Mouse (Mus musculus): Measurements from ENCODE around the gene Tekt2. TPM values are rescaled to one million over a fixed set of nuclear protein-coding genes. Genes with fewer than 3 reads are reported as not detected.

Tekt2 gene
- total RNA-seq, 1 experiment from 2014 or later: not detected

DNA sequence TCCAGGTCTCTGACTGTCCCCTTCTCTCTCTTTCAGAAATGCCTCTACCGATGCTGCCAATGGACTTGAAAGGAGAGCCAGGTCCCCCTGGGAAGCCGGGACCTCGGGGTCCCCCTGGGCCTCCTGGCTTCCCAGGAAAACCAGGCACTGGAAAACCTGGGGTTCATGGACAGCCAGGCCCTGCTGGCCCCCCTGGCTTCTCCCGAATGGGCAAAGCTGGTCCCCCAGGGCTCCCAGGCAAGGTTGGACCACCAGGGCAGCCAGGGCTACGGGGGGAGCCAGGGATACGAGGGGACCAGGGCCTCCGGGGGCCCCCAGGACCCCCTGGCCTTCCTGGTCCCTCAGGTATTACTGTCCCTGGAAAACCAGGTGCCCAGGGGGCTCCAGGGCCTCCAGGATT is 15.1 kb downstream of the Tekt2 start:
- no peak for ATAC-seq (replicated peaks; ENCODE audit: insufficient number of reproducible peaks, low FRiP score, low TSS enrichment, poor library complexity, severe bottlenecking)

DNA sequence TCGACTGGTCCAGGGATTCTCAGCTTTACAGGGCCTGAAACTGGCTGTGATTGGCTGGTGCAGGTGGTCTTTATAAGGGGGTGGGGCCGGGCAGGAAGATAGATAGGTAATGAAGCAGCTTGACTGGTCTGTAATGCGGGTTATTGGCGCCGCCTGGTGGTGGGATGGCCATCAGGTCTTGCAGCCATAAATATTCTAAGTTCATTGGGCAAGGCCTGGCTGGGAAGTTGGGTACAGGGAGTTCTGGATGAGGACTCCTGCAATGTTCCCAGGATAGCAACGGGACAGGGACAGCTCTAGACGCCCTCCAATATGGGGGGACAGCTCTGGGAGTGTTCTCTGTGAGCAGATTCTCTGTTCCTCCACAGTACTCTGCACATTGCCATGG is 15.6 kb downstream of the Tekt2 start:
- ATAC-seq (replicated peaks; ENCODE audit: insufficient number of reproducible peaks, low FRiP score, low TSS enrichment, poor library complexity, severe bottlenecking): peak; percentile 51

DNA sequence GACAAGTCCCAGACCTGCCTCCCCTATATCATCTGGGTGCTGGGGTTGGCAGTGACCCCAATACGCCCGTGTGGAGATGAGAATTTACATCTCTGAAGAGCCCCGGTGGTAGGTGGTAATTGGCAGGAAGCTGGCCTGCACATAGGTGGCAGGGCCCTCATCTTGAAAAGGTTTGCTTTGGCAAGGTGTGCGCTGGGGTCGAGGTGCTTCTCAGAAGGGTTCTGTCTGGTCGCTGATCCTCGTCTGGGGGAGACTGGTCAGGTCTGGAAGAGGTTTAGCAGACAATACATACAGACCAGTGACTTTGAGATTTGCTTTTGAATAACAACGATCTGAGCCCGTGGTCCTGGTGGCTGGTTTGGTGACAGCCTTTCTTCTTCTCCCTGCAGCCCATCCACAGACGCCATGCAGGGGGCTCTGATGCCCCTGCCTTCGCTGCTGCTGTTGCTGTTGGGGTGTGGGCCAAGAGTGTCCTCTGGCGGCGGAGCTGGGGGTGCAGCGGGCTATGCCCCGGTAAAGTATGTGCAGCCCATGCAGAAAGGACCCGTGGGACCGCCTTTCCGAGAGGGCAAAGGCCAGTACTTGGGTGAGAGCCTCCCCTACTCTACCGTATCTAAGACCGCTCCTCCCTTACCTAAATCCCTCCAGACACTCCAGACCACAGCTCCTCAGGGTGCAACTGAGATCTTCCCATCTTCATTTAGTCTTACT is 16.1 kb downstream of the Tekt2 start:
- no peak for ATAC-seq (replicated peaks; ENCODE audit: insufficient number of reproducible peaks, low FRiP score, low TSS enrichment, poor library complexity, severe bottlenecking)

DNA sequence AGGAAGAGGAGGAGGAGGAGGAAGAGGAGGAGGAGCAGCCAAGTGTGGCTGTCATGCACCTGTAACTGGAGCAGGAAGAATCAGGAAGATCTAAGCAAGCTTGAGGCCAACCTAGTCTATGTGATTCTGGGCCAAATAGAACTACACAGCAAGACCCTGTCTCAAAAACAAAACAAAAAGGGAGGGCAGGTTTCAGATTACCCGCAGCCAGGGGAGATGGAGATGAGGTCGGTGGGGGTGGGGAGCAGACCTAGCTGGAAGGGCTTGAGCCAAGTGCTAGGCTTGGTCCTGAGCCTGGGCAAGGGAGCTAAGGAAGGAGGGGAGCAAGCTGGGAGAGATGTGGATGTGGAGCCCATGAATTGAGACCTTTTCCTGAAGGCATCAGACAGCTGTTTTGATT is 18.7 kb downstream of the Tekt2 start:
- ATAC-seq (replicated peaks; ENCODE audit: insufficient number of reproducible peaks, low FRiP score, low TSS enrichment, poor library complexity, severe bottlenecking): no peak

DNA sequence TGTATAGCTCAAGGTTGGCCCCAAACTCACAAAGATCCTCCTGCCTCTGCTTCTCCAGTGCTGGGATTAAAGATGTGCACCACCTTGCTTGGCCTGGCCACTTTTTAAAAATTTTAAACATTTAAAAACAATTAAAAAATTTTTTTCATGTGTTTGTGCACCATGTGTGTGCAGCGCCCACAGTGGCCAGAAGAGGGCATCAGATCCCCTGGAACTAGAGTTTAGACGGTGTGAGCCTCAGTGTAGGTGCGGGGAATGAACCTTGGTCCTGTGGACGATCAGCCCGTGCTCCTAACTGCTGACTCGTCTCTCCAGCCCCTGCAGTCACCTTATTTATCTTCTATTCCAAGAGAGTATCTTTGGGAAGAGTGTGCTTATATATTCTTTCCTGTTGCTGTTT is 19.4 kb downstream of the Tekt2 start:
- ATAC-seq (replicated peaks; ENCODE audit: insufficient number of reproducible peaks, low FRiP score, low TSS enrichment, poor library complexity, severe bottlenecking): no peak

DNA sequence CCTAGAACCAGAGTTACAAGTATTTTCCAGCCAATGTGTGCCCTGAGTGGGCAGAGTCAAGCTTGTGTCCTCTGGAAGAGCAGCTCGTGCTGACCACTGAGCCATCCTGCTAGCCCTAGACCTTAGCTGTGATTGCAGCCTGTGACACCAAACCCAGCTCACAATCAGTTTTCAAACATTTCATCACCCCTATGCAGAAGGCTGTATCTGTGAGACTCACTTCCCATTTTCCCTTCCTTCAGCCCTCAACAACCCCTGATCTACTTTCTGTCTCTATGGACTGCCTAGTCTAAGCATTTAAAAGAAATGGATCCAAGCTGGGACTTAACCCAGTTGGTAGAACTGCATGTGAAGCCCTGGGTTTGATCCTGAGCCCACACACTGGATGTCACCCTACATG is 20.1 kb downstream of the Tekt2 start:
- ATAC-seq (replicated peaks; ENCODE audit: insufficient number of reproducible peaks, low FRiP score, low TSS enrichment, poor library complexity, severe bottlenecking): no peak

DNA sequence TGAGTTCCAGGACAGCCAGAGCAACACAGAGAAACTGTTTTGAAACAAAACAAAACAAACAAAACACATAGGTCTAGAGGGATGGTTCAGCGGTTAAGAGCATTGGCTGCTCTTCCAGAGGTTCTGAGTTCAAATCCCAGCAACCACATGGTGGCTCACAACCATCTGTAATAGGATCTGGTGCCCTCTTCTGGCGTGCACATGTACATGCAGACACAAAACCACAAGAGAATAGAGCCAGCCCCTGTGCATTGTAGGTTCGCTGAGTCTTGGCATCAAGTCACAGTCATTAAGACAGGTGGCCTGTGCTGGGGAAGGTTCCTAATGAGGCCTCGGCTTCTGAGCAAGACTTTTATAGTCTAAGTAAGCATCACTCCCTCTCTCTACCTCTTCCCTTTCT is 21.6 kb downstream of the Tekt2 start:
- no peak for ATAC-seq (replicated peaks; ENCODE audit: insufficient number of reproducible peaks, low FRiP score, low TSS enrichment, poor library complexity, severe bottlenecking)

DNA sequence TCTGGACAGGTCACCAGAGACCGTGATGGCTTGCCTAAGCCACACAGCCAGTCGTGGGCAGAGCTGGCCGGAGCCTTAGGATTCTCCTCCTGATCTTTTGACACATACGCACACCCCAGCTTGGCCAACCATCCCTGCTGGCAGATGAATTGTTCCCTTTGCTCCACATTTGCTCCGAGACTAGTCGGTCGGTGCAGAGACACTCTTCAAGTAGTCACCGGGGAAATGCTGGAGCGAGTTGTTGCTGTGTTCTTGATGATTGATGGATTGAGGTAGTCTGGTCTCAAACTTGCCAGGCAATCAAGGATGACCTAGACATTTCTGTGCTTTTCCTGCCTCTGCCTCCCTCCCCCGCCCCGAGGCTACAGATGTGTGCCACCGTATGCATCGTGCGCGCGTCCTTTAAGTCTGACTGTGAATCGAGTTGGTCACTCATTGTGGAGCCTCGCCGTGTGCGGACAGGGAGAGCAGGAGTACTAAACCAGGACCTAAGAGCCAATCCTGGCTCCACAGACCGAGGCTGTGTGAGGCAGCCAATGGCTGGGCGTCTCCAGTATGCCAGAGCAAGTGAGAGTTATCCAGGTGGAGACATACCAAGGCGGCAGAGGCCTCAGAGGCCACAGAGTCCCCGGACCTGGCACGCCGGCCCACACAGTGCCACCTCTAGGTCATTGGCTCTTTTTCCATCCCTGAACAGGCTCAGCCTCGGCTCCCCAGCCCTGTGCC is 23.7 kb downstream of the Tekt2 start:
- ATAC-seq (replicated peaks; ENCODE audit: insufficient number of reproducible peaks, low FRiP score, low TSS enrichment, poor library complexity, severe bottlenecking): no peak

DNA sequence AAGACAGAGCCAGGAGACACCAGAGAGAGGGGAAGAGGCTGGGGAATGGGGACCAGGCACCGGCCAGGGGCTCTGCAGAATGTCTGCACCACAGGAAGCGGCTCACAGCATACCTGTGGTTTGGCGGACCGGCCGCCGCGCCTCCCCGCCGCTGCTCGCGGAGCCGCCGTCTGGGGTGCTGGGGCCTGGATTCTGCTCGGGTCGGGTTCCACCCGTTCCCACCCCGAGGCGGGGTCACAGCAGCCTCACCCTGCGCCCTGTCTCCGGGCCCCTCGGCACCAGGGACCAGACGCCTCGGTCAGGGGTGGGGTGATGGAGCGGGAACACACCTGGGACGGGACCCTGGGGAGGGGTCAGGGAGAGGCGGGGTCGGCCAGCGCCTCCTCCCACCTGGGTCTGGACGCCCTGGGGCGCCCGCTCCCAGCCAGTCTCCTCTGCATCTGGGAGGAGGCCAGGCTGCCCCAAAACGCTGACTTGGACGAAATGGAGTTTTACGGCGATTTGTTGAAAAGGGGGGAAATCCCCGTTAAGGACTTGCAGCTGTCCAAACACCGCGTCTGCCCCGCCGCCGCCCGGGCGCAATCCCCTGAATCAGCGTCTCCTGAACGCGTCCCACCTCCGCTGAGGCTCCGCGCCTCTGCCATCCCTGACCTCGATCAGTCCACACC is 24.4 kb downstream of the Tekt2 start:
- no peak for ATAC-seq (replicated peaks; ENCODE audit: insufficient number of reproducible peaks, low FRiP score, low TSS enrichment, poor library complexity, severe bottlenecking)

DNA sequence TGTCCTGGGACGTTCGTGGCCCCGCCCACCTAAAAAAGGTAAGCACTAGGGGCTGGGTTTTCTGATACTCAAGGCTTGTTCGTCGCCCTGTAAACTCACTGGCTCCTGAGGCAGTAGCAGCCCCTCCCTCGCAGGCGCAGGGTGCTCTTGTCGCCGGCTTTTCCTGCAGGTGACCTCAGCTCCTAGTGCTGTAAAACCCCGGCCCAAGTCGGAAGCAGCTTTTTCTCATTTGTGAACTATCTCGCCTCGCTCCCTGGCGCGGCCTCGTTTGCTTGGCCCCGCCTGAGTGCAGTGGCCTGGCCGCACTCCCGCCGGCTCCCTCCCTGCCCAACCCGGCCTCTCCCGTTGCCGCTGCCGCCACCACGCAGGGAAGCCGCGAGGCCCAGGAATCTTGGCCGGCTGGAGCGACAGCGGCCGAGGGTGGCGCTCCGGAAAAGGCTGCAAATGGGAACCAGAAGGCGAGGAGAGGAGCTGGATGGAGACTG is 28.8 kb downstream of the Tekt2 start:
- ATAC-seq (replicated peaks; ENCODE audit: insufficient number of reproducible peaks, low FRiP score, low TSS enrichment, poor library complexity, severe bottlenecking): no peak

DNA sequence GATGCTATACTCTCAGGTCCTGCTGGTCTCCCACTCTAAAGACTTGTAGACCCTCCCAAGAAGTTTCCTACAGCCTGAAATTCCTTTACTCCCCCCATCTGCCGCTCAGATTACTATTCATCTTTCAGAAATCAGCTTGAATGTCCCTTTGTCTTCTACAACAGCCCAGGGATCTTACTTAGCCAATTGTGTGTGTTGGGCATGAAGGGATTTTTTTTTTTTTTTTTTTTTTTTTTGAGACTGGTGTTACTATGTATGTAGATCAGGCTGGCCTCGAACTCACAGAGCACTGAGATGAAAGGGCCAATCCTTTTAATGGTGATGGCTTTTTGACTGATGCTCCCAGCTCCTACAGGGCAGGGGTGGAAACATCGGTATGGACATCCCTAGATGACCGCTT is 29.6 kb downstream of the Tekt2 start:
- ATAC-seq (replicated peaks; ENCODE audit: insufficient number of reproducible peaks, low FRiP score, low TSS enrichment, poor library complexity, severe bottlenecking): no peak

DNA sequence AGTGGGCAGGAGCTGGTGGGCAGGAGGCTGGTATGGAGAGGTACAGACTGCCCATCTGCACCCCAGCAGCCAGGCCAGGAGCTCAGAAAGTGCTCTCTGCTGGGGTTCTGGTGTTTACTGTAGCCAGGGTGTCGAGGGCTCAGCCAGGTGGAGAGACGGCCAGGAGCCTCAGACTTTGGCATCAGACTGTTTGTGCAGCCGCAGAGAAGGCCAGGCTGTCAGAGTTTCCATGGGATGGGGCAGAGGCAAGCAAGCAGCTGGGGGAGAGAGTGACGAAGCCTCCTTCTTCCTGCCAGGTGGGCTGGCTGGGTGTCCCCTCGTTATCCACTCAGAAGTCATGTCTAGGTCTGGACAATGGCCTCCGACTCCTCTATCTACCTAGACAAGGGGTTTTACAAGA is 30.3 kb downstream of the Tekt2 start:
- no peak for ATAC-seq (replicated peaks; ENCODE audit: insufficient number of reproducible peaks, low FRiP score, low TSS enrichment, poor library complexity, severe bottlenecking)

DNA sequence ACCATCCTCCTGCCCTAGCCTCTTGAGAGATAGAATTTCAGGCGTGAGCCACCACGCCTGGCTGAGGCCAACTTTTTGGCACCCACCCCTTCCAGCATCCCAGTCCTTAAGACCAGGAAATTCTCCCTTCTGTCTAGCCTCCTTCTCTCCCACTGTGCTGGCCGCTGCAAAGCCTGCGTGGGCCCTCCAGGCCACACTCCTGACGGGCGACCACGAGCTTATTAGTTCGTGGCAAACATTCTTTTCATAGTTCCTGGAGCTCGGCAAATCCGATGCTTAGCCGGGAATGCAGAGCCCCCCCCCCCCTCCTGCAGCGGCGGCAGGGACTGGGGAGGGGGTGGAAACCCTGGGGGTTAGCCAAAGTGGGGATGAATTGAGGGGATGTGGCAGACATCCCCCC is 34.3 kb downstream of the Tekt2 start:
- no peak for ATAC-seq (replicated peaks; ENCODE audit: insufficient number of reproducible peaks, low FRiP score, low TSS enrichment, poor library complexity, severe bottlenecking)

DNA sequence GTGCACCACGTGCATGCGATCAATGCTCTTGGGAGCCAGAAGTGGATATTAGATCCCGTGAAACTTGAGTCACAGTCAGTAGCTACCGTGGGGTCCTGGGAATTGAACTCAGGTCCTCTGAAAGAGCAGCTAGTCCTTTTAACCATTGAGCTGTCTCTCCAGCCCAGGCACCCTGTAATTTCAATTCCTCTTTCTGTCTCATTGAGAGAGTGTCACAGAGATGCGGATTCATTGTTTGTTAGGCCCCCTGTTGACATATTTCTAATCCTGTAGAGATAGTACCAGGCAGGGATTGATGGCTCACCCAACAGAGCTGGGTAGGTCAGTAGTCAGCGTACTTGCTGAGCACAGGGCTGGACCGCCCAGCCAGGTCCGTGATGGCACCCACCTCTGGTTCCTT is 35.2 kb downstream of the Tekt2 start:
- no peak for ATAC-seq (replicated peaks; ENCODE audit: insufficient number of reproducible peaks, low FRiP score, low TSS enrichment, poor library complexity, severe bottlenecking)

DNA sequence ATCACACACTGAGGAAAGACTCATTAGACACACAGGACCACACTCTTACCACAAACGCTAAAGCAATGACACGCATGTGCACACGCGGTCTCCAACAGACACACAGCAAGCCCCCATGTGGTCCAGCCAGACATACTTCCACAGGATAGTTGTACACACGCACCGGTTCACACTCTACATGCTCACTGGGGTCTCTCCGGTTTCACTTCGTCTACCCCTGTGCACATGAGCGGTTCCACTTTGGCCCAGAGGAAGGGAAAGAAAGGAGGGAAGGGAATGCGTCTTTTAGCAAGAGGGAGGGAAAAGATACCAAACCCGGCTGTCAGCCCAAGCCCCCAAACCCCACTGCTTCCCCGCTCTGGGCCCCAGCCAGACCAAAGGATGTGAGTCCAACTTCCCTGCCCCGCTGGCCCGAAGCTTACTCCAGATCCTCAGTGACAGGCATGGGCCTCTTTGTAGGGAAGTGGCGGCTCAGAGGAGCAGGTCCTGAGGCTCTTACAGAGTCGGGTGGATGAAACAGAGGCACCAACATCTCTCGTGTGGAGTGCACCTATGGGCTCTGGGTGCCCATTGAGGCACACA is 37.3 kb downstream of the Tekt2 start:
- ATAC-seq (replicated peaks; ENCODE audit: insufficient number of reproducible peaks, low FRiP score, low TSS enrichment, poor library complexity, severe bottlenecking): no peak

DNA sequence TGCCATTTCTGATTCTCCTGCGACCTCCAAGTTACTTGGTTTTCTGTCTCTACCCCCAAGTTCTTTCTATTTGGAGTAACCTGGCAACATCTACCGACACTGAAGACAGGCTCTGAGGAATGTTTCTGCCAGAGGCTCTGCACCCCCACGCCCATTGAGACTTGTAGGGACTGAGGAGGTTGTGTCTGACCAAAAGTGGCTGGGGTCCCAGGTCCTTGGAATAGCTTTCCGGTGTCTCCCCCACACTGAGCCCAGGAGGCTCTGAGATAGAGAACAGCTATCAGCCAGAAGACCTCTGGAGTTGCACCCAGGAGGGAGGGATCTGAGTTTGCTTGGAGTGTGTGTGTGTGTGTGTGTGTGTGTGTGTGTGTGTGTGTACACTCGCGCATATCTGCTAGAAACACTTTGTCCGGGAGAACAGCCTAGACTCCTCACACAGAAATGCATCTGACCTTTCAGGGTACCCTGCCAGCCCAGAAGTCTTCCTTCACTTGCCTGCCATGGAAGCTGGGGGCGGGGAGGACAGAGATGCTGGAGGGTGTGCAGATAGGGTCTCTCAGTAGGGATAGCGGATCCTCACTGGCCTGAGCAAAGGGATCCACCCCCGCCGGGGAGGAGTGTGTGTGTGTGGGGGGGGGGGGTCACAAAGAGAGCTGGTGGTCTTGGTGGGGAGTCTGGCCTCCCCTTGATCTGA is 38.0 kb downstream of the Tekt2 start:
- no peak for ATAC-seq (replicated peaks; ENCODE audit: insufficient number of reproducible peaks, low FRiP score, low TSS enrichment, poor library complexity, severe bottlenecking)

DNA sequence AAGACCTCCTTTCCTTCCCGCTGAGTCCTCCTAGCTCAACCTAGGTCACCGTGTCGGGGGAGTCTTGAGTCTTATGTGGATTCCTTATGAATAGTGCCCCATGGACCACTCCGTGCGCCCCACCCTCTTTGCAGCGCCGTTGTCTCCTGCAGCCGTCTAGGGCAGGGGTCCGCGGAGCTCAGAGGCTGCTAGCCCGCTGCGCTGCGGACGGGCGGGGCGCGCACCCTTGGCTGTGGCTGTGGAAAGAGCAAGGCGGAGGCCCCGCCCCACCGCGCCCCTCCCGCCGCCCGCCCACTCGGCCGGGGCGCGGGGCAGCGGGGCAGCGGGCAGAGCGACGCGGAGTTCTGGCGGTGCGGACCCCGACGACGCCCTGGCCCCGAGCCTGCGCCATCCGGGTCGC is 39.0 kb downstream of the Tekt2 start, which contains the start of gene Col8a2:
Gene Col8a2, plus strand, starts transcription at position 302 of the 400 bp plus-strand sequence.
- ATAC-seq (replicated peaks; ENCODE audit: insufficient number of reproducible peaks, low FRiP score, low TSS enrichment, poor library complexity, severe bottlenecking): no peak

DNA sequence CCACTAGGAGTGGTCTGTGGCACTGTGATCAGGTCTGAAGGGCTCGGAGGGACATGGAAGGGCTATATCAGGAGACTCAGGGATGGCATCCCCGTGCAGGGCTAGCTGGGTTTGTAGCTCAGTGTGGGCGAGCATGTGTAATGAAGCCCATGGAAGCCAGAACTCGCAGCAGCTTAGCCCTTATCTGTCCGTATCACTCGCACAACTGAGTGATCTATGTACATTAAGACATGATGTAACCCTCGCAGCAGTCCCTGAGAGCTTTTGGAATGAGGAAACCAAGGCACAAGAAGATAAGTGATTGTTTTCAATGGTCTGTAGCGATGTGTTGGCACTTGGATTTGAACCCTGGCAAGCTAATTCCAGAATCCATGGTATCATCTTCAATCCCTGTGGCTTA is 41.9 kb downstream of the Tekt2 start:
- no peak for ATAC-seq (replicated peaks; ENCODE audit: insufficient number of reproducible peaks, low FRiP score, low TSS enrichment, poor library complexity, severe bottlenecking)

DNA sequence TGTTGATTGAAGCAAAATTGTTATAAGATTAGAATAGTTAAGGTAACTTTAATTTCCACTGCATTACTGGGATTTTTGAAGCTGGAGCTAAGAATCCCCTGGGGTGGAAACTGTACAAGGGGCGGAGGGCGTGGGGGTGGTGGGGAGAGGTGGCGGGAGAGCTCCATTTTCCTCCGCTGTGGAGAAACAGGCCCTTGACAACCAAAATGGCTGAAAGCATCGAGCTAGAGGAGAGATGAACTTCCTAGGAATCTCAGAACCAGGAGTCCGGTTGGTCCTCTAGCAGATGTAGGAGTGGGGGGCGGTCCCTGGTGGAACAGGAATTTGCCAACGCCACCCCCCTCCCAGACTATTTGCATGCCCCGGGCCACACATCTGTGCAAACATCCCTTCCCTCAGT is 43.8 kb downstream of the Tekt2 start:
- no peak for ATAC-seq (replicated peaks; ENCODE audit: insufficient number of reproducible peaks, low FRiP score, low TSS enrichment, poor library complexity, severe bottlenecking)

All from monocyte, adult 5-6 weeks (primary cell).